Mouse (Mus musculus) hindbrain, embryonic 14.5 days (tissue): ENCODE results near the gene Gm10663. TPM values are rescaled to one million over a fixed set of nuclear protein-coding genes. Genes with fewer than 3 reads are reported as not detected.
A peak's percentile ranks its signal among the peaks of the same experiment; 100 is the strongest.

Experiments
- ATAC-seq: fragments of 200-750 bp; cut with Nextera tagmentation; 2 replicates; pipeline ENCODE4 v1.8.0; 2017; ENCODE audit warnings: moderate number of reproducible peaks, mild to moderate bottlenecking, moderate TSS enrichment, moderate library complexity; ENCODE audit not compliant: low FRiP score
- DNase-seq: peaks from one replicate; pipeline ENCODE4 v3.0.0-alpha.2; 2015; ENCODE audit warnings: low spot score
- H3K27ac ChIP-seq: fragments of 300-500 bp; sonication (generic); 2 replicates; pipeline ENCODE4 v1.5.1; 2014; ENCODE audit warnings: mild to moderate bottlenecking, moderate library complexity
- H3K27me3 ChIP-seq: fragments of 300-500 bp; sonication (generic); 2 replicates; pipeline ENCODE4 v1.6.1; 2014; ENCODE audit warnings: mild to moderate bottlenecking, low read length, mixed read lengths; ENCODE audit not compliant: control insufficient read depth, insufficient read depth
- H3K36me3 ChIP-seq: fragments of 300-500 bp; sonication (generic); replicated peaks from 2 replicates; pipeline ENCODE4 v1.6.1; 2014; ENCODE audit not compliant: control insufficient read depth, insufficient read depth
- H3K4me1 ChIP-seq: fragments of 300-500 bp; sonication (generic); replicated peaks from 2 replicates; pipeline ENCODE4 v1.6.1; 2014; ENCODE audit warnings: antibody characterized with exemption, low read length, mixed read lengths; ENCODE audit not compliant: control insufficient read depth, insufficient read depth
- H3K4me2 ChIP-seq: fragments of 300-500 bp; sonication (generic); replicated peaks from 2 replicates; pipeline ENCODE4 v1.6.1; 2014; ENCODE audit warnings: mild to moderate bottlenecking, moderate library complexity
- H3K4me3 ChIP-seq: fragments of 300-500 bp; sonication (generic); replicated peaks from 2 replicates; pipeline ENCODE4 v1.5.1; 2014; ENCODE audit warnings: mild to moderate bottlenecking, low read length
- H3K9ac ChIP-seq: fragments of 300-500 bp; sonication (generic); 2 replicates; pipeline ENCODE4 v1.6.1; 2014
- H3K9me3 ChIP-seq: fragments of 300-500 bp; sonication (generic); 2 replicates; pipeline ENCODE4 v1.6.1; 2016; ENCODE audit warnings: low read length; ENCODE audit not compliant: control insufficient read depth
- WGBS: fragments of 180-500 bp; shearing (Covaris S2); extraction: QIAGEN DNeasy Blood & Tissue Kit; methylation state at CpG from one replicate; pipeline ENCODE4 v1.1.7; 2014; 5-methylcytosine and 5-hydroxymethylcytosine counted together
- microRNA-seq: library from miRNA; unstranded; fragments of <30 nt; microRNA quantifications from one replicate; pipeline ENCODE4, GENCODE M21; 2016
- polyA plus RNA-seq: library from polyadenylated mRNA; unstranded; fragments of >200 nt; fragmentation: Nextera tagmentation; extraction: Ambion mirVana; gene quantifications from 2 replicates; pipeline ENCODE4 v1.2.1, GENCODE M21; 2014

The Gm10663 gene
- polyA plus RNA-seq, 1 experiment from 2014 or later, result not detected

DNA sequence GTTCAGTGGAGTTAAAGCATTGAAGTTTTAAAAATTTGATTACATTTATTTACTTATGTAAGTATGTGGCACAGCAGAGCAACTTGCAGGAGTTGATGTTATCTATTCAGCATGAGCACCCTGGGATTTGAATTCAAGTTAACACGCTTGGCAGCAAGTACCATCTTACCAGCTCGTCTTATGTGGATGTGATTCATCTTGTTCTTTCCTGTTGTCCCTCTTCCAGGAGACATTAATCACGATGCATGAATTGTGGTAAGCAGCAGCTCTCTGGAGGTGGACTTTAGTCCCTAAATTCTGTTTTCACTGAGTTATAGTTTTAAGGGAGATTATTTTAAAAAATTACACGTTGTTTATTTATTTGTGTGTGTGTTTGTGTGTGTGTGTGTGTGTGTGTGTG is 29.2 kb downstream of the Gm10663 start:
- H3K4me3 ChIP-seq, result no peak overlapping the region
- no peaks in the 10 kb centered on the region for H3K9me3 ChIP-seq
- no peak overlapping the region for H3K4me2 ChIP-seq
- ATAC-seq (no peak), DNase-seq (no peak)
- H3K27me3 ChIP-seq, result no peaks in the 10 kb centered on the region
- H3K36me3 ChIP-seq, result no peaks in the 10 kb centered on the region
- 70% methylated on average over 4 of the region's 4 CpGs for WGBS
- H3K9ac ChIP-seq, result no peak overlapping the region
- H3K4me1 ChIP-seq, result no peaks in the 10 kb centered on the region
- H3K27ac ChIP-seq, result no peak overlapping the region

DNA sequence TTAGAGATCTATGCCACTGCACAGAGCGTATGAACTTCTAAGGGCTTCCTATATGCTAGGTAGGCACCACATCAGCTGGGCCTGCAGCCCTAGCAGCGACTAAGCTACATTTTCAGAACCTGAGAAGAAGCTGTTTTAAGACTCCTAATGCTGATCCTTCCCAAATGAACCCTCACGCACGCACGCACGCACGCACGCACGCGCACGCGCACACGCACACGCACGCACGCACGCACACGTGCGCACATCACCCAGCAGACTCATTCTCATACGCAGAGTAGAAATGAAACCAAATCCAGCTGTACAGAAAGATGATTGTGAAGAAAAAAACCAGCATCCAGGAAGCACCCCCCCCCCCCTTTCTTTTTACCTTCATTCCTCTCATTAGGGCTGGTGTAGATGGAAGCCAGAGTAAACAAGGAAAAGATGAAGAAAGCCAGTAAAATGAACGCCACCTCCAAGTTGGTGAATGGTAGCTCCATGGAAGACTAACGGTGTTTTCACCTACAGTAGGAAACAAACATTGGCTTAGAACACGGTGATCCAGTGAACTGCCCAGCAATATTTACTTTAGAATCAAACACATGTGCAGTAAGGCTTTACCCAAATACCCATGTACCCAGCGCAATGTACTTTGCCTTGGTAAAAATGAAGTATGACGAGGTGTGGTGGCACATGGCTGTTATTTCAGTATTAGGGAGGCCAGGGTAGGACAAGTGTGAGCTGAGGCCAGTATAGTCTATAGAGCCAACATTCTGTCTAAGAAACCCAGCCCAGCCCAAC is 33.3 kb downstream of the Gm10663 start:
- WGBS, result 96% methylated on average over 25 of the region's 25 CpGs
- no peak for DNase-seq

DNA sequence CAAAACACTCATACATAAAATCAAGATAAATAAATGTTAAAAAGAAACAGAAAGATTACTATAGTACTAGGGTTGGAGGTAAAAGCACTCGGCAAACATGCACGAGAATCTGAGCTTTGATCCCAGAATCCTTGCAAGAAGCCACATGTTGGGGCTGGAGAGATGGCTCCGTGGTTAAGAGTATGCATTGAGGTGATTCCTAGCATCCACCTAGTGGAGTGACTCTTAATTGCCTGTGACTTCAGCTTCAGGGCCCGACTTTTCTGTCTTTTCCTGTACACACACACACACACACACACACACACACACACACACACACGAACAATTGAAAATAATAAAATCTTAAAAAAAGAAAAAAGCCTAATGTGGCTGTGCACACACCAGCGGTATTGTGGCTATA is 34.1 kb downstream of the Gm10663 start:
- 92% methylated on average over 6 of the region's 6 CpGs for WGBS

More for the DNA sequence above, 33.3 kb downstream of the Gm10663 start:
- ATAC-seq, result no peak
- Histone ChIP-seq H3K27ac (no peak overlapping the region), H3K36me3 (no peaks in the 10 kb centered on the region), H3K4me2 (no peak overlapping the region), H3K9ac (no peak overlapping the region), H3K27me3 (no peaks in the 10 kb centered on the region), H3K4me3 (no peak overlapping the region), H3K4me1 (no peaks in the 10 kb centered on the region), H3K9me3 (no peaks in the 10 kb centered on the region)

DNA sequence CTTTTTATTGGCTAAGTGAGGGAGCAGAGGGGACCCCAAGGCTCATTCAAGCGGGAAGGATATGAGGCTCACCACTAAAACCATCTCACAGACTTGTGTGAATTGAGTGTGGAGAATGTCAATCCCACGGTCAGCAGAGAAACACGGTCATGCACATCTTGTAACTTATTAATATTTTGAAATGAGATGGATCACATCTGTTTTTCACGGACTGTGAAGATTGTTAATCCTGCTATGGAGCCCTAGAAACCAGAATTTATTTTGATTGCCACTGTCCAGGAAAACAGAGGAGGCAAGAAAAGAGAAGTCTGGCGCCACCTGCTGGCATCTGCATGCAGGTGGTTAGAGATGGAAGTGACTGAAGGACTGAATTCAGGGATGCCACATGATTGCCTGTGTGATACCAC is 35.5 kb downstream of the Gm10663 start:
- no peaks in the 10 kb centered on the region for H3K9me3 ChIP-seq
- peak; percentile 80; the same call in 1 of the 2 replicates for ATAC-seq

More for the DNA sequence above, 34.1 kb downstream of the Gm10663 start:
- ATAC-seq, result no peak
- Histone ChIP-seq H3K9ac (no peak overlapping the region), H3K27me3 (no peaks in the 10 kb centered on the region), H3K9me3 (no peaks in the 10 kb centered on the region), H3K4me1 (no peaks in the 10 kb centered on the region), H3K27ac (no peak overlapping the region), H3K4me2 (no peak overlapping the region), H3K36me3 (no peaks in the 10 kb centered on the region), H3K4me3 (no peak overlapping the region)
- DNase-seq, result no peak

DNA sequence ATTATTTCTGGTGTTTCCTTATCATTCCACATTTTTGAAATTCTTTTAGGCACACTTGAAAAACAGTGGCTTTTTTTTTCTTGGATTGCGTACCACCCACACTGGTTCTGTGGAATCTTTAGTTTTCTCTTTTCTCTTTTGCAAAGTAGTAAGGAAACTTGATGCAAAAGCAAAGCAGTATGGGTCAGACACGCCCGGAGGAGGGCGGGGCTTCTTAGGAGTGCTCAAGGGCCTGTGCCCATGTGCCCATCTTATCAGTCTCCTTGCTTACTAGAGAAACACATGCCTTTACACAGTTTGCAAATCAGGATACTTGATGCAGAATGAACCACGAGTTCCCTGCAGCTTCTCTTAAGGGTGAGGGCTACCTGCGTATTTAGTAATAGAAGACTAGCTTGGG is 37.3 kb downstream of the Gm10663 start:
- Histone ChIP-seq H3K4me3 (no peak overlapping the region), H3K27ac (no peak overlapping the region), H3K27me3 (no peaks in the 10 kb centered on the region), H3K9ac (no peak overlapping the region), H3K9me3 (no peaks in the 10 kb centered on the region), H3K36me3 (no peaks in the 10 kb centered on the region), H3K4me2 (no peak overlapping the region), H3K4me1 (no peaks in the 10 kb centered on the region)
- ATAC-seq (no peak), DNase-seq (no peak)
- 83% methylated on average over 6 of the region's 6 CpGs for WGBS

More for the DNA sequence above, 35.5 kb downstream of the Gm10663 start:
- H3K27ac ChIP-seq, result no peak overlapping the region
- H3K4me3 ChIP-seq, result no peak overlapping the region
- no peaks in the 10 kb centered on the region for H3K4me1 ChIP-seq
- DNase-seq, result peak; percentile 86
- H3K4me2 ChIP-seq, result no peak overlapping the region
- no peak overlapping the region for H3K9ac ChIP-seq
- H3K36me3 ChIP-seq, result no peaks in the 10 kb centered on the region
- 40% methylated on average over 5 of the region's 5 CpGs for WGBS
- H3K27me3 ChIP-seq, result no peaks in the 10 kb centered on the region

DNA sequence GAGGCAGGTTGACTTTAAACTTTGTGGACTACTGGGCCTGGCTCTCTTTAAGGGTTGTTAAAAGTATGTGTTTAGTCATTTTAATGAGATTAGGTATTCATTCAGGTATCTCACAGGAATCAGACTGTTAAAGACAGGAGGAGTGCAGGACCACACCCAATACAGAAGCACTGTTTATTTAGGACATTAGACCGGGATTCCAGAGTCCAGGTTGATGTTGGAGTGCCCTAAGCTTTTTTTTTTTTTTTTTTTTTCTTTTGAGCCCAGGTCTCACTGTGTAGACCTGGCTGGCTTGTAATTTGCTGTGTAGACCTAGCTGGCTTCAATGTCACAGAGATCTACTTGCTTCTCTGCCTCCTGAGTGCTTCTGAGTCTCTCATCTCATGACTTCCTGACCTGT is 51.2 kb downstream of the Gm10663 start:
- no peak overlapping the region for H3K27ac ChIP-seq
- no peak for ATAC-seq
- H3K4me1 ChIP-seq, result no peaks in the 10 kb centered on the region
- DNase-seq, result no peak
- H3K27me3 ChIP-seq, result no peaks in the 10 kb centered on the region
- H3K9ac ChIP-seq, result no peak overlapping the region
- H3K36me3 ChIP-seq, result no peaks in the 10 kb centered on the region
- WGBS, result 94% methylated on average over 1 of the region's 1 CpGs
- no peaks in the 10 kb centered on the region for H3K9me3 ChIP-seq
- H3K4me2 ChIP-seq, result no peak overlapping the region
- no peak overlapping the region for H3K4me3 ChIP-seq

DNA sequence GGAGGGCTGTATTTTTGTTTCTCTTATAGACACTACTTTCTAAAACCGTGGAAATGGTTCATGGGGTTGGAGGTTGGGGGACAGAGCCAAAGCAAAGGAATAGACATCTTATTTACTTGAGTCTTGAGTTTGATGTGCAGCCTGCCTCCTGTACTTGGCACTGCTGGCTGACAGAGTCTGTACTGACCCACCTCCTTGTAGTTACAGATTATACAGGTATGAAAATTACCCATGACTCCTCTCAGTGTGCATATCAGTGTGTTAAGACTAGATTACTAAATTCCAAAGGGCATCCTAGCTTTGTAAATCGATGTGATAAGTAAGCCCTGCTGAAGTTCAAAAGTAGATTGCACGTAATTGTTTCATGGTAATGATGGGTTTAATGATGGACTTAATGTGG is 51.6 kb downstream of the Gm10663 start:
- Histone ChIP-seq H3K27me3 (no peaks in the 10 kb centered on the region), H3K27ac (no peak overlapping the region), H3K4me3 (no peak overlapping the region), H3K4me1 (no peaks in the 10 kb centered on the region), H3K9me3 (no peaks in the 10 kb centered on the region), H3K36me3 (no peaks in the 10 kb centered on the region), H3K4me2 (no peak overlapping the region), H3K9ac (no peak overlapping the region)
- ATAC-seq (no peak), DNase-seq (no peak)
- WGBS, result 75% methylated on average over 3 of the region's 3 CpGs

Small RNAs within 50 kb of the gene (microRNA-seq; reads per million reads assigned to microRNA genes)
- not detected for gene Gm24333

Other genes with a start within 250 kb of the Gm10663 start
- gene Klhl2, start 225.0 kb upstream of the Gm10663 start, polyA plus RNA-seq, result 33.8 and 44.8 TPM in 2 replicates
- gene Tmem192, start 127.8 kb upstream of the Gm10663 start, polyA plus RNA-seq, result 31.4 and 34.1 TPM in 2 replicates
- gene Trim75, start 87.2 kb upstream of the Gm10663 start, polyA plus RNA-seq, result not detected in 2 replicates
- 0.09 TPM in 1 of 2 replicates, not detected in the other for gene Trim61, start 56.5 kb upstream of the Gm10663 start, polyA plus RNA-seq
- gene Trim60, start 56.4 kb upstream of the Gm10663 start, polyA plus RNA-seq, result 0.12 TPM in 1 of 2 replicates, not detected in the other
- 1.3 and 1.5 TPM in 2 replicates for gene Apela, start 37.7 kb upstream of the Gm10663 start, polyA plus RNA-seq
- not detected in 2 replicates for gene BC030870, start 54.5 kb downstream of the Gm10663 start, polyA plus RNA-seq